Mouse (Mus musculus) kidney, postnatal 4 days (tissue): Measurements from ENCODE around the gene Mcts1.

Source experiments
- DNase-seq, 2 experiments: peaks; one replicate each; pipeline ENCODE4 v3.0.0; 2021; ENCODE audit warnings: mixed read lengths in 2 of 2

Gene Mcts1

DNA sequence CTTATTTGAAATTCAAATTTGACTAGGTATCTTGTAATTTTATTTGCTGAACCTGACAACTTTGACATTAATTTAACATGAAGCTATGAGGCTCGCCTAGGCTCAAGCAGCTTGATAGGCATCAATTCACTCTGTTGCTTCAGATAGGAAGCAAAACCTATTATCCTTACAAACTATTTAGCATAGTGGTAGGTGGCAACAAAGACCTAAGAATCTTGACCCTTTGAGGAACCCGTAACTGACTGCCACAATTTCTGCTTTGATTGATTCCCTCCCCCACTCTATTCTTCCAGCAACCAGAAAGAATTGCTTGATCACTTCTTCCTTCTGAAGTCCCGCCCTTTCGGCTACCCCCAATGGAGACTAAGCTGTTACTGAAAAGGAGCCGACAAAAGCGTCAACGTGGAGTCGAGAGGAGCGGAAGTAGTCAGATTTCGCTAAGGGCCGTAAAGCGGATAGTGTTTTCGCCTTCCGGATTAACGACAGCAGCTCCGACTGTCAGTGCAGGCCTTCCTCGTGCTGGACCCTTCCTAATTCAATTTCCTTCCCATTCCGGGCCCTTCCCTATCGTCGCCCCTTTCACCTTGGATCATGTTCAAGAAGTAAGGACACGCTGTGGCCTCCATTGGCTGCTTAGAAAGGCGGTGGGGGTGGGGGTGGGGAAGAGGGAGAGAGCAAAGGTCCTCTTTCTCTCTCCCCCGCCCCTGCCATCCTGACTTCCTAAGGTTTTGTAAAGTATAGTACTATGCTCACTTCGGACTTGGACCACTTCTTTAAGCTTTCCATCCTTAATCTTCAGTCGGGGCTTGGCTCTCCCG, at the start of gene Mcts1:
Gene Mcts1 (plus strand): TSS at position 402 of the 818 bp plus-strand sequence.
- DNase-seq = peak; percentile 65 to 79

- no peak for DNase-seq
Measured at GRCm38 (mm10) chrX:38553255-38553654, 47.1 kb upstream of the Mcts1 start.

DNA sequence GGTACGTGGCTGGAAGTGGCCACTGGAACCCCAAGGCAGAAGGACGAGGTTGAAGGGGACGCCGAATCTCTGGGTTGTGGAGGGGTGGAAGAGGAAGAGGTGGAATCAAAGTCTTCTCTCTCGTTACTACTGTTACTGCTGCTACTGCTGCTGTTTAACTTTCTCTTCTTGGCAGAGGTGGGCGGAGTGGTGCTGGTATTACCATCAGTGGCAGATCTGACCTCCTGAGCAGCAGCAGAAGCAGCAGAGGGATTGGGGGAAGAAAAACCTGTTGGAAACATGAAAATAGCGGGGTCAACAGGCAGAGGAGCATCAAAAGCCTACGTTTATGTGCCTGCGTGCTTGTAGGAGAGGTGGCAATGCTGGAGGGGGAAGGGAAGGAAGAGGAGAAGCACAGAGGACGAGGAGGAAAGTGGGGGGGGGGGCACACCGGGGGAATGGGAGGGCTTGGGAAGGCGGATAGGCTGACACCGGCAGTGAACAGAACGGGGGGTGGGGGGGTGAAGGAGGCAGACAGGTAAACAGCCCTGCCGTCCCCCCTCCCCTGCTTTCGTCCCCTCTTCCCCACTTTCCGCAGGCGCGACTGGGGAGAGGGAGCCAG, 36.3 kb upstream of the Mcts1 start:
- peak; percentile 14 to 26 for DNase-seq

DNA sequence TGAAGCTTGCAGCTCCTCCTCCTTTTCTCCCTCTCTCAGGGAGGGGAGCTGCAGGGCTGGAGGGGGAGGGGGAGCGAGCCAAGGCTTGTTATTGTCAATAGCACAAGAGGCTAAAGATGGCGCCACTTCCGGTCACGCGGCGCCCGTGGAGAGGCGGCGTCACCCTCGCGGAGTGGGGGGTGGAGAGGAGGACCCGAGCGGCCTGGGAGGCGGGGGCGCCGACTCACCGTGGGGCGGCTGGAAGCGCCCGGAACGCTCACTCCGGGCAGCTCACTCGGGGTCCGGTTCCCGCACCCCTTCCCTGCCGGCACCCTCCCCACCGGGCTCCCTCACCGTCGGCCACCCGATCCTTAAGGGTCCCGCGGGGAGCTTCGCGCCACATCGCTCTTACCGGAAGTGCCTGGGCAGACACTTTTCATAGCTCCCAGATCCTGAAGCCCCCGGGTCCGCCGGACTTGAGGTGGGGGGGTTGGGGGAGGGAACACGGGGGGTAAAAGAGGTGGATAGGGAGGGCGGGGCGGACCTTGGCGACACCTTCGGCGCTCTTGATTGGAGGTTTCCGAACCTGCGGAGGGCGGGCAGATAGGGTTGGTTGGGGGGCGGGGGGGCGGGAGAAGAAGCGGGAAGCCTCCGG, 35.7 kb upstream of the Mcts1 start:
- peak; percentile 89 to 94 for DNase-seq

GRCm38 (mm10) chrX:38565176-38565542, 35.2 kb upstream of the Mcts1 start:
- DNase-seq = no peak

DNA sequence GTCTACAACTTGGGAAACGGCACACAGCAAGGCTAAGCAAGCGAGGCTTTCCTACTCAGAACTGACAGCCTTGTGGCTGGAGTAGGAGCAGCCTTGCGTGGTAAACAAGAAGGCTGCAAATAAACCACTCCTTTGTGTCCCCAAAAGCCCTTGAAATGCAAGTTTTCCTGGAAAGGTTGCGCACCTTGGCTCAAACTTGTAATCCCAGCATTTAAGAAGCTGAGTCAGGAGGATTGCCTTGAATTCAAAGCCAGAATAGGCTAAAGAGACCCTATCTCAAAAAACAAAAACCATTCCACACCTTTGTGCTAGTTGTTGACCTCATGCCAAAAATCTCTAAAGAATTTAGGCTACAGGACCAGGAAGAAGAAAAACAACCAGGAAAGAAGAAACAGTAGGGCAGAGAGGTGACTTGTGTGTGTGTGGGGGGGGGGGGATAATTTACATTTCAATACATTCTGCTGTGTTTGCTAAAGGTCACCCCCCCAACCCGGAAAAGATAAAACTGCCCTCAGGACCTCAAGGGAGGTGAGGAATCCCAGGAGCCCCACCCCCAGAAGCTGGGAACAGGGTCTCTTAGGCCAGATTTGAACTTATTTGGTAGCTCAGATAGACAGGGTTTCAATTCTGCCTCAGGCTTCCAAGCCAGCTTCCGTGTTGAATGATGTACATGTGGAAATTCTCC, 33.7 kb upstream of the Mcts1 start:
- DNase-seq = peak in 1 of 2 experiments; percentile 5

- no peak for DNase-seq
Measured at GRCm38 (mm10) chrX:38576078-38576477, 24.3 kb upstream of the Mcts1 start, which contains the start of gene Cul4b. TSS of gene Cul4b (minus strand) at chrX:38576196.

DNA sequence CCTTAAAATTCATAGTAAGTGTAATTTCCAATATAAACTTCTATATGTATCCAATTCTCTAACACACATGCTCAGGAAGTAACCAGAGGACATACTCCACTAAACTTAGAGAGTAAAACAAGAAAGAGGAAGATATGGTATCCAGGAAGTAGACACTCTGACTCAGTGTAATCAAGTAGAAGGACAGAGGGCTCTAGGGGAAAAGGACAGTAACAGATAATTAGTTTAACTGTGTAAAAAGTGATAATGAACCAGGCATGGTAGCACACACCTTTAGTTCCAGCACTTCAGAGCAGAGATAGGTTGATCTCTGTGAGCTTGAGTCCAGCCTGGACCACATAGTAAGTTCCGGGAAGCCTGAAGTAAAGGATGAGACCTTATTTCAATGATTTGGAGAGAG, 19.2 kb upstream of the Mcts1 start:
- no peak for DNase-seq

DNA sequence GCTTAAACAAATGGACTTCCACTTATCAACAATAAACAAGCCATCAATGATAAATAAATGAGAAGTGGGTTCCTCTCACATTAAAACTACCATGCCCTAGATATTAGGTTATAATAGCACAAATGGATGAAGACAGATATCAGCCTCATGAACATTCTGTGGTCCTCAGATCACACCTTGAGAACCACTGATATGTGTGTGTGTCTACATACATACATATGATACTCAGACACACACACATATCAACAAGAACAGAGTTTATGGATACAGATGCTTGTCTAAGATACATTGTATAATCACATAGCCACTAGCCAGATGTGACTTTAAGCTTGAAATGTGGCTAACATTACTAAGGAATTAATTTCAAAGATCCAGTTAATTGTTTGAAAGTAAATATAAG, 17.1 kb upstream of the Mcts1 start:
- no peak for DNase-seq

DNA sequence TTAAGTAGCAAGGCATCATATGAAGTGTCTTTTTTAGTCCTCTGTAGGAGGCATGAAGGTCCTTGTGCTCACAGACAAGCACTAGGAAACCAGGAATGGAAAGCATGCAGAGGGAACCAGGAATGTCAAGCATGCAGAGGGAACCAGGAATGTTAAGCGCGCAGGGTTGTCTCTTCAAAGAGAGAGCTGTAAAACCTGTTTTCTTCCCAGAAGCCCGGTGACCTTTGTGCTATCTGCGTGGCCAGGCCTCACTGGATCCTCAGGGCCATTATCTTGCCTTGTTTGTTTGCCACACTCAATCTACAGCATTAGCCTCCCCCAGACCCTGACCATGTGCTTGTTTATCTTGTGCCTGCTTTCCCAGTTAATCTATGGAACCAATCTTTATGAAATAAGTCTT, 10.6 kb upstream of the Mcts1 start:
- DNase-seq = peak; percentile 12 to 35

- no peak for DNase-seq
Measured at GRCm38 (mm10) chrX:38591749-38592148, 8.6 kb upstream of the Mcts1 start.

GRCm38 (mm10) chrX:38593180-38593889, 7.0 kb upstream of the Mcts1 start:
- DNase-seq = peak; percentile 54 to 55

- DNase-seq = peak; percentile 15 to 46
Measured at GRCm38 (mm10) chrX:38600995-38601369, 604 bp downstream of the Mcts1 start.

- peak; percentile 91 to 95 for DNase-seq
Measured at GRCm38 (mm10) chrX:38634801-38635637, 34.6 kb downstream of the Mcts1 start, which contains the start of gene C1galt1c1. TSS of gene C1galt1c1 (minus strand) at chrX:38635087.

DNA sequence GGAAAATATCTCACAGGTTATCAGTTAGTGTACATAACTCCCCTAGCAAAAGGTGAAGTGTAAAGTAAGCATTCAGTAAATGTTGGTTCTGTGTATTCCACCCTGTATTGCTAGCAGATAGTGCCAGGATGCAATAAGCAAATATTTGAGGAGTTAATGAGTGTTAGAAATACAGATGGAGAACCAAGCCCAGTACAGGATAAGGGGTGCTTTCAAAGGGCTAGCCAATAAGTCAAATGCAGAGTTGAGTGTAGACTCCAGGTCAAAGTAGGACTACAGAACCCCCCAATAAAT, 35.2 kb downstream of the Mcts1 start:
- no peak for DNase-seq

DNA sequence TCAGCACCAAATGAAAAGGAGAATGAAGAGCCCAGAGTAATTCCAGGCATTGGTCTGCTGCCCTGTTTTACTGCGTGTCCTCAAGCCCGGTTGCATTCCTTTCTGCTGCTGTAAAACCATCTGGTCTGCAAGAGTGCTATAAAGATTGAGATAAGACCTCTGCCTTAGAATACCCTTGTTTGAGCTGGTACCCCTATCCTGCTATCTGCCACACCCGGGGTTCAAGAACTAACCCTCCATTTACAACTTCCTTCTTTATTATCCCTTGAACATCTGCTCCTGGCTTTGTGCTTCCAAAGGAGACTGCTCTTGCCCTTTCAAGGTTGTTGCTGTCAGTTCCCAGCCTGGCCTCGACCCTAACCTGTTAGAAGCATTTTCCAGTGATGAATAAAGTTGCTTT, 41.1 kb downstream of the Mcts1 start:
- no peak for DNase-seq

DNA sequence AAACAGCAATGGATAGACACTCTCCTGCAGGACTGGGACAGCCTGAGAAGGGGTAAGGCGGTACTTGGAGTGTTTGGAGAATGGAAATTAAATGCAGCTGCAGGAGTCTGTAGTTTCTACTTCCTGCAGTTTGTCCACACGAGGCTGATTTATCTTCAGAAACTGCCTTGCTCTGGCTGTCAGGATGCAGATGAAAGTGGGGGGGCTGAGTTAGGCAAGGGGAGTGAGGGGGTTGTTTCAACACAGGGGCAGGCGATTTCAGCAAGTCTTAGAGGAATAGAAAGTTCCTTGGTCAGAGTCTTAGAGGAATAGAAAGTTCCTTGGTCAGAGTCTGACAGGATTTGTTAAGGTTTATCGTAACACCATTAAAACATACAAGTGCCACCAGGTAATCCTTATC, 41.8 kb downstream of the Mcts1 start:
- no peak for DNase-seq

GRCm38 (mm10) chrX:38650404-38651039, 50.1 kb downstream of the Mcts1 start:
- no peak for DNase-seq

DNA sequence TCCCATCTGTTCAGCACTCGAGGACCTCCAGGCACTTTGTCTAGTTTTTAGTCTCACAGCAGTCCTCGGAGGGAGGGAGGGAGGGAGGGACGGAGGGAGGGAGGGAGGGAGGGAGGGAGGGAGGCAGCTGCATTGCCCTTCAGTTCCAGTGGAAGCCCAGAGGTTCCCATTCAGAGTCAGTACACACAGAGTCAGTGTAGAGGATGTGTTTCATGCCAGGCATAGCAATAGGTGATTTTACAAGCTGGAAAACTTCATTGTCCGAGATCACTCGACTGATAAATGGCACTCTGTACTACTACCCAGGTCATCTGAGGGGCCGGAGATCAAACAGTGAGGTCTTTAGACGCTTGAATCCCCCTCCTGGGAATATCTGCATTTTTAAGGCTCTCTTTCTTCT, 50.8 kb downstream of the Mcts1 start:
- no peak for DNase-seq

DNA sequence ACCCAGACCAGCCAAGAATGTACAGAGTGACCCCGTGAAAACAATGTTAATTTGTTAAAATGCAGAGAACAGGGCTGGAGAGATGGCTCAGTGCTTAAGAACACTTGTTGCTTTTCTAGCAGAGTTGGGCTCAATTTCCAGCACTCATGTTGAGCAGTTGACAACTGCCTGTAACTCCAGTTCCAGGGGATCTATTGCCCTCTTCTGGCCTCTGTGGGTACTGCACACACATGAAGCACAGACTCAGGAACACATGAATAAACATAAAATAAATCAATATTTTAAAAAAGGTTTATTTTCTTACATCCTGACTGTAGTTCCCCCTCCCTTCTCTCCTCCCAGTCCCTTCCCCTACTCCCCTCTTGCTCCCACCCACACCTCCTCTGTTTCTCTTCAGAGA, 52.8 kb downstream of the Mcts1 start:
- DNase-seq = no peak

- no peak for DNase-seq
Measured at GRCm38 (mm10) chrX:38654681-38655080, 54.3 kb downstream of the Mcts1 start.
